Mouse (Mus musculus) G1E (cell line): Measurements from ENCODE around the gene Acvrl1.

Experiments
- CTCF ChIP-seq: IDR thresholded peaks from 2 replicates; pipeline ENCODE4 v1.5.1; 2012; ENCODE audit warnings: low read depth, low read length, inconsistent platforms, mixed read lengths
- GATA1 ChIP-seq: IDR thresholded peaks from 2 replicates; pipeline ENCODE4 v1.6.1; 2012; ENCODE audit warnings: borderline replicate concordance, low read length, inconsistent platforms, mixed read lengths
- GATA2 ChIP-seq: IDR thresholded peaks from 2 replicates; pipeline ENCODE4 v1.6.1; 2012; ENCODE audit warnings: low read depth, low read length, inconsistent platforms, borderline replicate concordance
- POLR2AphosphoS5 ChIP-seq: IDR thresholded peaks from 2 replicates; pipeline ENCODE4 v1.6.1; 2012; ENCODE audit warnings: low read depth, low read length, inconsistent platforms; ENCODE audit not compliant: insufficient replicate concordance

DNA sequence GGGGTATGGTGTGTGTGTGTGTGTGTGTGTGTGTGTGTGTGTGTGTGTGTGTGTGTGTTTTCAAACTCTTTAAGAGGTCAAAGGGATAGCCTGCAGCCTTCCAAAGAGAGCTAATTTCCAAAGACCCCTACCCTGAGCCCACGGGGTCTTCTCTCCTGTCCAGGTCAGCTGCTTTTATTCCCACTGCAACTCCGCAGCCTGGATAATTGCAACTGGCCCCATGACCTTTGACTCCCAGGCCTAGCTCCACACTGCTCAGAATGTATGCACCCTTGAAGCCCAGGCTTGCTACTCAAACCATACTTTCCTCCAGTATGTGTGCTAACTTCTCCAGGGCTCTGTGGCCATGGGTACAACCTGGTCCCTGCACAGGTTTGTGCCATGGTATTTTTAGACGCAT, 32.9 kb upstream of the Acvrl1 start:
- no peak for TF ChIP-seq CTCF
- TF ChIP-seq POLR2AphosphoS5 = no peak
- TF ChIP-seq GATA1 = no peak
- no peak for TF ChIP-seq GATA2
